Mouse (Mus musculus) heart, postnatal 0 days (tissue): ENCODE measurements at regions not wholly inside any gene's neighbourhood (a gene's known extent, or its start where the extent isn't known, plus 50 kb on each side); places are given as distances from the start of the nearest gene placed in this dataset.

ENCODE experiments used
- CTCF ChIP-seq: IDR thresholded peaks from 2 replicates; pipeline ENCODE4 v1.5.1; 2016; ENCODE audit warnings: antibody characterized with exemption, control low read depth, low read depth
- EP300 ChIP-seq: IDR thresholded peaks from 2 replicates; pipeline ENCODE4 v1.6.1; 2016; ENCODE audit warnings: antibody characterized with exemption, low read depth

DNA sequence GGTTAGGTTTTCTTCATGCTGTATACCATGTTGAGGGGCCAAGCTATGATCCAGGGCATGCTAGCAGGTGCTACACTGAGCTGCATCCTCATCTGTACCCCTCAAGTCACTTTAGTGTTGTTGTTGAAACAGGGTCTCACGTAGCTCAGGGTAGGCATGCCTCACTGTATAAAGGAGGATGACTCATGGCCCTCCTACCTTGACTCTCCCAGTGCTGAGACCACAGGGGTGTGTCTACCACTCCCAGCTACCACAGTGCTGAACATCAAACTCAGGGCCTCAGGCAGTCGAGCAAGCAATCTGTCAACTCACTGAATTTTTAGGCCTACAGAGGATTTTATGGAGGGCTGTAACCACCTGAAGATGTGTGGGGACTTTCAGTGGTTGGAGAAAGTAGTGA lies 258.5 kb downstream of the Ankrd50 start:
- no peak for TF ChIP-seq CTCF
- no peak for TF ChIP-seq EP300
